Mouse (Mus musculus) G1E (cell line): ENCODE measurements around the gene Ces1d.

ENCODE experiments used
- CTCF ChIP-seq: IDR thresholded peaks from 2 replicates; pipeline ENCODE4 v1.5.1; 2012; ENCODE audit warnings: low read depth, low read length, inconsistent platforms, mixed read lengths
- GATA1 ChIP-seq: IDR thresholded peaks from 2 replicates; pipeline ENCODE4 v1.6.1; 2012; ENCODE audit warnings: borderline replicate concordance, low read length, inconsistent platforms, mixed read lengths
- POLR2AphosphoS5 ChIP-seq: IDR thresholded peaks from 2 replicates; pipeline ENCODE4 v1.6.1; 2012; ENCODE audit warnings: low read depth, low read length, inconsistent platforms; ENCODE audit not compliant: insufficient replicate concordance

- TF ChIP-seq CTCF (no peak), POLR2AphosphoS5 (no peak), GATA1 (no peak)
Measured at GRCm38 (mm10) chr8:93229446-93229845, 31.8 kb upstream of the Ces1d start, which contains the start of gene Ces1e.
